Mouse (Mus musculus): ENCODE data around the gene Traf3.

- TF ChIP-seq POLR2A (IDR thresholded peaks at IDR 0.05; ENCODE audit: insufficient read depth, low read depth, low read length) (no peak), CTCF (IDR thresholded peaks at IDR 0.05) (no peak)
Observed at GRCm38 (mm10) chr12:111166681-111167289, 615 bp downstream of the Traf3 start.
